Mouse (Mus musculus) lung, adult 2 months (tissue): ENCODE results near the gene Pip4k2b. TPM values are rescaled to one million over a fixed set of nuclear protein-coding genes. Genes with fewer than 3 reads are reported as not detected.

ENCODE experiments used
- DNase-seq: peaks from one replicate; pipeline ENCODE4 v3.0.0; 2022
- H3K4me1 ChIP-seq: fragments of 200-500 bp; 2 replicates; pipeline ENCODE4 v1.6.1; 2011; ENCODE audit warnings: low read length; ENCODE audit not compliant: control insufficient read depth, insufficient read depth
- H3K4me3 ChIP-seq: fragments of 200-500 bp; replicated peaks from 2 replicates; pipeline ENCODE3; 2011; ENCODE audit warnings: low read depth, mild to moderate bottlenecking, control low read depth, low read length; ENCODE audit errors: extremely low read depth
- CTCF ChIP-seq: fragments of 200-500 bp; IDR thresholded peaks from 2 replicates; pipeline ENCODE4 v1.5.1; 2011; ENCODE audit warnings: mild to moderate bottlenecking, low read length, control low read depth; ENCODE audit not compliant: insufficient read depth
- POLR2A ChIP-seq: fragments of 200-500 bp; IDR thresholded peaks from 2 replicates; pipeline ENCODE4 v1.6.1; 2011; ENCODE audit warnings: low read depth, mild to moderate bottlenecking, control low read depth, low read length, borderline replicate concordance; ENCODE audit errors: extremely low read depth
- WGBS: fragments of 180-500 bp; shearing (Covaris S2); methylation state at CpG from one replicate; pipeline ENCODE4 v1.1.7; 2018; 5-methylcytosine and 5-hydroxymethylcytosine counted together
- polyA plus RNA-seq: library from polyadenylated mRNA; depleted of rRNA; stranded (reverse); fragments of >200 nt; gene quantifications from 2 replicates; pipeline ENCODE4 v1.2.3, GENCODE M21; 2012

Gene Pip4k2b
- polyA plus RNA-seq, 1 experiment = 14.6 TPM

- no peak for TF ChIP-seq CTCF
- TF ChIP-seq POLR2A = no peak
- H3K4me1 ChIP-seq = peaks cover 11% of the 10 kb centered on the region
- DNase-seq = no peak
- 88% methylated on average over 1 of the region's 1 CpGs for WGBS
- no peak overlapping the region for H3K4me3 ChIP-seq
These were observed 34.4 kb upstream of the Pip4k2b start for GRCm38 (mm10) chr11:97778918-97779317.

GRCm38 (mm10) chr11:97777129-97777529 is 32.6 kb upstream of the Pip4k2b start:
- Histone ChIP-seq H3K4me3 (no peak overlapping the region), H3K4me1 (peaks cover 7% of the 10 kb centered on the region; the same call in 1 of the 2 replicates)
- DNase-seq = no peak
- 29% methylated on average over 2 of the region's 2 CpGs for WGBS
- TF ChIP-seq POLR2A (no peak), CTCF (no peak)

GRCm38 (mm10) chr11:97776497-97777128 is 32.1 kb upstream of the Pip4k2b start:
- 65% methylated on average over 5 of the region's 5 CpGs for WGBS

GRCm38 (mm10) chr11:97775808-97776496 is 31.4 kb upstream of the Pip4k2b start, which contains the start of gene 1700001P01Rik:
Gene 1700001P01Rik, minus strand, starts transcription at chr11:97775918.
- TF ChIP-seq CTCF (no peak), POLR2A (no peak)
- WGBS = 47% methylated on average over 17 of the region's 17 CpGs
- Histone ChIP-seq H3K4me3 (no peak within 1 kb of the TSS), H3K4me1 (peaks cover 7% of the 10 kb centered on the region; the same call in 1 of the 2 replicates)
- no peak for DNase-seq

More at GRCm38 (mm10) chr11:97776497-97777128, 32.1 kb upstream of the Pip4k2b start:
- no peak for TF ChIP-seq CTCF
- no peak for TF ChIP-seq POLR2A
- no peak for DNase-seq
- no peak overlapping the region for H3K4me3 ChIP-seq
- peaks cover 7% of the 10 kb centered on the region; the same call in 1 of the 2 replicates for H3K4me1 ChIP-seq

GRCm38 (mm10) chr11:97775186-97775585 is 30.7 kb upstream of the Pip4k2b start:
- Histone ChIP-seq H3K4me1 (peaks cover under 1% of the 10 kb centered on the region; the same call in 1 of the 2 replicates), H3K4me3 (no peak overlapping the region)
- 77% methylated on average over 13 of the region's 13 CpGs for WGBS
- no peak for DNase-seq
- TF ChIP-seq POLR2A = no peak
- no peak for TF ChIP-seq CTCF

- 72% methylated on average over 14 of the region's 14 CpGs for WGBS
- TF ChIP-seq POLR2A (no peak), CTCF (no peak)
- Histone ChIP-seq H3K4me1 (no peaks in the 10 kb centered on the region), H3K4me3 (no peak overlapping the region)
- DNase-seq = no peak
These were observed 26.9 kb upstream of the Pip4k2b start for GRCm38 (mm10) chr11:97771410-97771809.

- DNase-seq = no peak
- WGBS = 33% methylated on average over 2 of the region's 2 CpGs
- TF ChIP-seq POLR2A (no peak), CTCF (no peak)
- peaks cover 6% of the 10 kb centered on the region for H3K4me1 ChIP-seq
- no peak overlapping the region for H3K4me3 ChIP-seq
These were observed 25.2 kb upstream of the Pip4k2b start for GRCm38 (mm10) chr11:97769704-97770103.

GRCm38 (mm10) chr11:97766154-97766881 is 21.8 kb upstream of the Pip4k2b start, which contains the start of gene Cwc25:
Gene Cwc25, minus strand, starts transcription at chr11:97766556.
- peak; percentile 98 for TF ChIP-seq POLR2A
- TF ChIP-seq CTCF = no peak
- DNase-seq = peak; percentile 96
- Histone ChIP-seq H3K4me1 (peaks cover 6% of the 10 kb centered on the region), H3K4me3 (peak within 1 kb of the TSS; percentile 99)
- WGBS = under 1% methylated on average over 38 of the region's 38 CpGs

- Histone ChIP-seq H3K4me1 (peaks cover 6% of the 10 kb centered on the region), H3K4me3 (no peak overlapping the region)
- no peak for DNase-seq
- TF ChIP-seq CTCF (no peak), POLR2A (no peak)
These were observed 17.1 kb upstream of the Pip4k2b start for GRCm38 (mm10) chr11:97761638-97762037.
